Mouse (Mus musculus) brown adipose tissue, adult 24 weeks (tissue): ENCODE data around the gene Zic1. TPM values are rescaled to one million over a fixed set of nuclear protein-coding genes. Genes with fewer than 3 reads are reported as not detected.
A peak's percentile ranks its signal among the peaks of the same experiment; 100 is the strongest.

Source experiments
- H3K27ac ChIP-seq: fragments of 200-500 bp; replicated peaks from 2 replicates; pipeline ENCODE4 v1.5.1; 2012; ENCODE audit warnings: low read depth, mild to moderate bottlenecking, low read length
- H3K4me1 ChIP-seq: fragments of 200-500 bp; 2 replicates; pipeline ENCODE4 v1.6.1; 2012; ENCODE audit warnings: low read length, mixed read lengths; ENCODE audit not compliant: control insufficient read depth, insufficient read depth, insufficient read length
- H3K4me3 ChIP-seq: fragments of 200-500 bp; 2 replicates; pipeline ENCODE4 v1.5.1; 2012; ENCODE audit warnings: low read depth, mild to moderate bottlenecking, low read length, moderate library complexity; ENCODE audit not compliant: insufficient read depth
- polyA plus RNA-seq: library from polyadenylated mRNA; stranded (reverse); fragments of >200 nt; gene quantifications from 2 replicates; pipeline ENCODE4 v1.2.4, GENCODE M21; 2012; ENCODE audit not compliant: missing spikeins, insufficient read depth, insufficient read length

Zic1 gene
- polyA plus RNA-seq, 1 experiment = 4.1 TPM

DNA sequence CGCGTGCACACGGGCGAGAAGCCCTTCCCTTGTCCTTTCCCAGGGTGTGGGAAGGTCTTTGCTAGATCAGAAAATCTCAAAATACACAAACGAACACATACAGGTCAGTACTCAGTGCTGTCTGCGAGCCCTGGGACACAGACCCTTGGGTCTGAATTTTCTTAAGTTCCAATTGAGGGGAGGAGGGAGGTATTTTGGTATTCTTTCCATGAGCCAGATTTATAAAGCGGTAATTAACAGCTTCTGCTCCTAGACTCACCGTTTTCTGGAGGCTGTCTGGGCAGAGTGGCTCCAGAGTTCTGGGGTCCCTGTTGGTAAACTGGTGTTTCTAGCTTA lies 13.7 kb upstream of the Zic1 start:
- H3K27ac ChIP-seq = no peak overlapping the region
- peaks cover 3% of the 10 kb centered on the region; the same call in 1 of the 2 replicates for H3K4me1 ChIP-seq
- H3K4me3 ChIP-seq = 0 out of 2 replicates have a peak overlapping the region, but pooled peaks have one; percentile 58

DNA sequence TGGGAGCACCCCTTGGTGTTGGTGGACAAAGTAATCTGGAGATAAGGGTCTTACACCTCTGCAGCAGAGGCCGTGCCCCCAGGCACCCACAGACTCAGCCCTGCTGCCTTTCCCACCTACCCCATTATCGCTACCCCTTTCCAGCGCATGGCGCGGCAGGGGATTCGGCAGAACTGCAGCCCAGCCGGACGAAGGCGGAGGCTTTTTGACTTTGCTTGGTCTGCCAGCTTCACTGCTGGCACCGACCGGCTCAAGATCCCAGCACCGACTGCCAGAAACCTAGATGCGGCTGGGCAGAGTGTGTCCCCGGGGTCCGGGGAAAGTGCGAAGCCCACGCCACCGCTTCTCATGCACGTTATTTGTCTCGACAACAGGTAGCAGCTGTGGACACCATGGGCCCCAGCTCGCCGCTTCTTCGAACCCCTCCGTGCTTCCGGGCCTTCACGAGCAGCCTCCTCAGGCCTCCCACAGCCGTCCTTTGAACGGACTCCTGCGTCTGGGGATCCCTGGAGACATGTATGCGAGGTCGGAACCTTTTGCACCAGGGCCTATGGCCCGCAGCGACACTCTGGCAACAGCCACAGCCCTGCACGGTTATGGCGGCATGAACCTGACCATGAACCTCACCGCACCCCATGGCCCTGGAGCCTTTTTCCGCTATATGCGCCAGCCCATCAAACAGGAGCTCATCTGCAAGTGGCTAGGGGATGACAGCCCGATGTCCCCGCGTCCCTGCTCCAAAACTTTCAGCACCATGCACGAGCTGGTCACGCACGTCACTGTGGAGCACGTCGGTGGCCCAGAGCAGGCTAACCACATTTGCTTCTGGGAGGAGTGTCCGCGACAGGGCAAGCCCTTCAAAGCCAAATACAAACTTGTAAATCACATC lies 13.0 kb upstream of the Zic1 start:
- peaks cover 3% of the 10 kb centered on the region; the same call in 1 of the 2 replicates for H3K4me1 ChIP-seq
- no peak overlapping the region for H3K27ac ChIP-seq
- H3K4me3 ChIP-seq = peak overlapping the region; percentile 58

DNA sequence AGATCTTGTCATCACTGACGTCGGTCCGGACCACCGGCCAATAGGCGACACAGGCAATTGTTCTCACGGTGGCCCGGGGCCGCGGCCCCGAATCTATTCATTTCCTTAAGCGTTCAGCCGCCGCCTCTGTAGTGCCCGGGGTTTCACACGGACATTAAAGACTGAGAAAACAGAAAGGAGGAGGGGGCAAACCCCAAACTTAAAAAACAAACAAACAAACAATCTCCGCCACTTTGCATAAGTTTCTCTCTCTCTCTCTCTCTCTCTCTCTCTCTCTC lies 12.2 kb upstream of the Zic1 start:
- H3K4me1 ChIP-seq = peaks cover 3% of the 10 kb centered on the region; the same call in 1 of the 2 replicates
- H3K4me3 ChIP-seq = peak overlapping the region; percentile 58
- H3K27ac ChIP-seq = no peak overlapping the region

DNA sequence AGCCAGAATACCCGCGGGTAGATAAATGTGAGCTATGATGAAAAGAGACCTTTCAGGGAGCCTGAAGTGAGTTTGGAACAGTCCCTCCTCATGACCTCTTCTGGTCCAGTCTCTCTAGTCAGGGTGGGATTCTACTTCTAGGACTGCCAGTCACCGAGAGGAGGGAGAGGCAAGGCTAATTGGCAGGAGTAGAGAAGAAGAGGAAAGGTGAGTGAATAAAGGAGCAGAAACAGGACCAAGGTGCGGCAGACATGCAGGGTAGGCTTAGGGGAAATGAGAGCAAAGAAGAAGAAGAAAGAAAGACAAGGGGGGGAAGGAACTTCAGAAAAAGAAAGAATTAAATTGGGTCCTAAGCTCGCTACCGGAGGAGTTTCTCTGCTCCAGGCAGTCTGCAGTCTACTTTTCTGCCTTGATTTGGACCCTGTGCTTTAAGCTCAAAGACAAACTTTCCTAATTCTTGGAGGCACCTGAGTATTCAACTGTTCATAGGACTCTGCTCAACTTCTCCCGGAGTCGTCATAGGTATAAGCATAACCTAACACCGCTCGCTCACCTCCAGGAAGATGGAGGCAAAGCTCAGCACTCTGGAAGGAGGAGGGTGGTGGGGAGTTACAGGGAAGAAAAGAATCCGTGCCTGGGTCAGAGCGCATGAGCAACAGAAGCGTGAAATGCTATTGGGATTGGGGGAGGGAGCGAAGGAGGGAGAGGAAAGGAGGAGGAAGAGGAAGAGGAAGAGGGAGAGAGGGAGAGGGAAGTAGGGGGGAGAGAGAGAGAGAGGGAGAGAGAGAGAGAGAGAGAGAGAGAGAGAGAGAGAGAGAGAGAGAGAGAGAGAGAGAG lies 11.6 kb upstream of the Zic1 start:
- Histone ChIP-seq H3K4me3 (peak overlapping the region; percentile 58), H3K4me1 (peaks cover 3% of the 10 kb centered on the region; the same call in 1 of the 2 replicates), H3K27ac (peak overlapping the region; percentile 27; the same call in 1 of the 2 replicates)

DNA sequence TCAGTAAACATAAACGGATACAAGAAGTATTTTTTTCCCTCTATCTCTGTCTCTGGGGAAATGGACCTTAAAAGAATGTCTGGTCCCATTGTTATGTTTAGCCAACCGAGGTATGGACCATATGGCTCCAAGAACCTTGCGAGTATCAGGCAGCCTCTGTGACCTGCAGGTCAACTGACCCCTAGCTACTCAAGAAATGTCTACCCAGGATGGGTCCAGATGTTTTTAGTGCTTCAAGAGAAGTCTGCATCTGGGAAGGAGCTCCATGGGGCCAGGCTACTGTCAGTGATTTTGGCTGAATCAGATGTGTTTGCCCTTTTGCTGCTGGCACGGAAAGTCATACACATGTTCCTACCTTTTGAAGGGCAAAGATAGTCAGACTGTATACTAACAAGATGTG lies 9.1 kb upstream of the Zic1 start:
- H3K4me1 ChIP-seq = peaks cover 3% of the 10 kb centered on the region; the same call in 1 of the 2 replicates
- H3K27ac ChIP-seq = no peak overlapping the region
- H3K4me3 ChIP-seq = no peak overlapping the region

DNA sequence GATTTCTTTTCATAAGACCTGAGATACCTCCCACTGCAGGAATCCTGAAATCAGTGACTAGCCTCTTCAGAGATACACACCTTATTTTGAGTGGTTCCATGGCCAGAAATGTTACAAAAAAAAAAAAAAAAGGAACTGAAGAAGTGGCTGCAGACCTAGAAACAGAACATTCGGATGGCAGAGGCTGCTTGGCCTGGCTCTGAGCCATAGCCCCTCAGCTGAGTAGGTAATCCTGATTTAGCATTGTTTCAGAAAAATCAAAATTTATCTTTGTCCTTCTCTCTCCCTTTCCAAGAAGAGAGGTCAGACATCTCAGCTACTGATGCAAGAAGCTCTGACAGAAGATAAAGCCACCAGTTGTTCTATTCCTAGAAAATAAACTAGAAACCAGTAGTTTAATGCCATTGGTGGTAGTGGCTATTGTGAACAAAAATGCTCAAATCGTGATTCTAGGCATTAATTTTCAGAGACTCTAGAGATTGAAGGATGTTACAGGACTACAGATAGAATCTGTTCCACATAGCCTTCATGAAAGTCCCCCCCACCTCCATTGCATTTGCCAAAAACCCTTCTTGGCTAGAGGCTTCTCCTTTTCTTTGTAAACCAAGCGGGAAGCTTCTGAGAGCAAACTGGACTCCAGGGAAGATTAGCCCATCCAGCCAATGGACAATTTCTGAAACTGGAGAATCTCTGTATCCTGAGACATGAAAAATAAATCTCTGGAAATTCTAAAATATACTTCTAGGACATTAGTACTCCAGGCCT lies 8.4 kb upstream of the Zic1 start:
- no peak overlapping the region for H3K27ac ChIP-seq
- H3K4me1 ChIP-seq = peaks cover 2% of the 10 kb centered on the region; the same call in 1 of the 2 replicates
- no peak overlapping the region for H3K4me3 ChIP-seq

DNA sequence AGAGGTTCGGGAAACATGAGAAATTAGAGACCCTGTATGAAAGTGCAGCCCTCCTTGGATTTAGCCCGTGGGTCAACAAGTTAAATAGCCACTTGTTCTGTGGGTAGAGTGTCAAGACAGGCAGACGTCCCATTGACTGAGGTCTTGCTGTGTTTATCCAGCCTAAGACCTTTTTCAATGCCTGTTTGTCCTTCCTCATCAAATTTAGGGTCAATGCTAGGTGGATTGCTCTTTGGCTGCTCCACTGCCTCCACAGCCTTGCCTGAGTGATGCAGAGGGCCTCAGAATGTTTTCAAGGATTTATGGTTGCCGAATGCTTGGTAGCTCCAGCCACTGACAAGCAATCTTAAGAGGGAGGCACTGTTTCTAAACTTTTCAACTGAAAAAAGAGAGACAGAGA lies 6.0 kb upstream of the Zic1 start:
- H3K27ac ChIP-seq = no peak overlapping the region
- H3K4me1 ChIP-seq = no peaks in the 10 kb centered on the region
- no peak overlapping the region for H3K4me3 ChIP-seq

DNA sequence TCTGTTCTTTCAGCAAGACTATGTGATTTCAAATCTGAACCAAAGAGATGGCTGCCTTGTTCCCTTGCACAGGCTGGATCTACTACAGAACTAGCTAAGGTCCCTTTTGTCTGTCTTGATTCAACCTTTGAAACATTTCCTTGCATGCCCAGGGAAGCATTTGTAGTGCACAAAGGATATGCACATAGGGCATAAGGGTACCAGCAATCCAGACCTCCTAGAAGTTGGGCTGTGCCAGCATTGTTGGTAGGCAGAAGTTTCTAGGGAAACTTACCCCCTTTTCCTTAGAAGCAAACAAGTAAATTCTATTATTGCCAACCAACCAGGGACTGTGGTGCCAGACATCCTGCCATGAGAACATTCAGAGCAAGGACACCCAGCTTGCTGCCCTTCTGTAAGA lies 5.4 kb upstream of the Zic1 start:
- H3K4me1 ChIP-seq = no peaks in the 10 kb centered on the region
- H3K4me3 ChIP-seq = no peak overlapping the region
- no peak overlapping the region for H3K27ac ChIP-seq

DNA sequence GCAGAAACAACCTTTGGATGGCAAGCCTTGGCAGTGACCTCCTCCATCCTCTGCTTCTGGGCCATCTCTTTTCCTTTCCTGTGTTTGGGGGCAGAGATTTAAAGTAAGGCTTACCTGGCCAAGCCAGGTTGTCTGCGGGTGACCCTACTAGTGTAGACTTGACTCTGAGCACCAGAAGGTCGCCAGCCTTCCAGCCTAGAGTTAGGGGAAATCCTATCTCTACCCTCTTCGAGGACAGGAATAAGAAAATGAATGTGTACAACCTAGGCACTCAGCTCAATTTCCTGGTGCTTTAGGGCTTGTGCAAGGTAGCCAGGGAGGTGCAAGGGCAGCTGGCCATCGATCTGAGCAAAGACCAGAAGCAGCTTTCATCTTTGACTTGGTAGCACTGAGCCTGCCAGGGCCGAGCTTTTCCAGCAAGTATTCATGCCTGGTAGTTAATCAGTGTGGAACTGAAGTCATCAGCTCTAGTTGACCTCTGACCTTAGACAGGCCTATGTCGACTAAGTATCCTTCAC lies 4.6 kb upstream of the Zic1 start:
- Histone ChIP-seq H3K4me3 (no peak overlapping the region), H3K27ac (no peak overlapping the region), H3K4me1 (no peaks in the 10 kb centered on the region)

DNA sequence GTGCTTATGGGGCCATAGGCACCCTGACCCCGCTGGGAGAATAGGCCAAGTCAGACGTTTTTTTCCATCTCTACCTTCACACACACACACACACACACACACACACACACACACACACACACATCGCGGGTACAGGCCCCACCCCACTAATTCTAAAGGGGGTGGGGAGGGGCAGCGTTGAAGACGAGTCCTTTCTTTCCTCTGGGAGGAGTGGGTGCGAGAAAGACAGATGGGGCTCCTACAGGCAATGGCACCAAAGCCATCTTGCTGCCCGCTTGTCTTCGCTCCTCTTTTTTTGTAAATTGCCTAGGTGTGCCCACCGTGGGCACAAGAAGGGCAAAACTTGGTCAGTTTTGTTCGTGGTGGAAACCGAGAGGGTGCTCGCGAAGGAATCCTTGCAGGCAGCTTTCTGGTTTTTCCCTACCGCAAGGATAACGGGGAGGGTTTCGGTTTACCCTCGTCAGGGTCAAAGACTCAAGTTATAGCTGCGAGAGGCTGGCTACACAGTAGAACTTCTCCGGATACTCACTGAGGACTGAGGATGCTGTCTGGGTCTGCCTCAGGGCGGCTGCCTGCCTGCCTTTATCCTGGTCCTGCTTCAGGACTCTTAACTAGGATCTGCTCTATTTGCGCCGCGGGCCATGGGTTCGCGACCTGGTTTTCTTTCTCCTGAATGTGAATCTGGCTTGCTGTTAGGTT lies 3.8 kb upstream of the Zic1 start:
- H3K4me1 ChIP-seq = no peaks in the 10 kb centered on the region
- no peak overlapping the region for H3K27ac ChIP-seq
- no peak overlapping the region for H3K4me3 ChIP-seq

DNA sequence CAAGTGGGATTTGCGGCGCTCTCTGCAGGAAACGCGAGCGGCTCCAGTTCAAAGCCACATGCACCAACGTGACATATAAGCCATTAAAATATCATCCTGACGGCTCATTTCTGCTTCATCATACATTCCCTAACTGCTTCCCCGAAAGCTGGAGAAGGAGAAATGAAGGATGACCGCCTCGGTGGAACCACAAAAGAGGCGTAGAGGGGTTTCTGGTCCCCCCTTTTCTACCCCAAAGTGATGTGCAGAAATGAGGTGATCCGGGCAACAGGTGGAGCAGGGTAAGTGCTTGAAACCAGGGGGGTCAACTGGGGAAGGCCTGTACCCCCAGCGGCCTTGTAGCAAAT lies 3.3 kb upstream of the Zic1 start:
- no peak overlapping the region for H3K4me3 ChIP-seq
- no peak overlapping the region for H3K27ac ChIP-seq
- H3K4me1 ChIP-seq = no peaks in the 10 kb centered on the region

DNA sequence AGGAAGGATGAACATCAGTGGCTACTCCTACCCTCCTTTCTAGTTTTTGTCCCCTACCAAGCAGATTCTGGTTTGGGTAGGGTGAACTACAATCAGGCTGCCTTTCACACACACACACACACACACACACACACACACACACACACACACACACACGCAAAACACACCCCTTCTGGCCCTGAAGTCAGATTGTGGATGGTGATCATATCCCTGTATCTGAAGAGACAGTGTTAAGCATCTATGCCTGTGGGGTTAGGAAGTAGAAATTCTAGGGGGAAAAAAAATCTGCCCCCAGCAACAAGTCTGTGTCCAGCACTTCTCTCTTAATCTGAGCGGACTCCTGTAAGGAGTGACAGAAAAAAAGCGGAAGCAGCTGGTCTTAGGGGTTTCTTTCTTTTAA lies 2.5 kb upstream of the Zic1 start:
- H3K4me1 ChIP-seq = no peaks in the 10 kb centered on the region
- H3K4me3 ChIP-seq = no peak overlapping the region

DNA sequence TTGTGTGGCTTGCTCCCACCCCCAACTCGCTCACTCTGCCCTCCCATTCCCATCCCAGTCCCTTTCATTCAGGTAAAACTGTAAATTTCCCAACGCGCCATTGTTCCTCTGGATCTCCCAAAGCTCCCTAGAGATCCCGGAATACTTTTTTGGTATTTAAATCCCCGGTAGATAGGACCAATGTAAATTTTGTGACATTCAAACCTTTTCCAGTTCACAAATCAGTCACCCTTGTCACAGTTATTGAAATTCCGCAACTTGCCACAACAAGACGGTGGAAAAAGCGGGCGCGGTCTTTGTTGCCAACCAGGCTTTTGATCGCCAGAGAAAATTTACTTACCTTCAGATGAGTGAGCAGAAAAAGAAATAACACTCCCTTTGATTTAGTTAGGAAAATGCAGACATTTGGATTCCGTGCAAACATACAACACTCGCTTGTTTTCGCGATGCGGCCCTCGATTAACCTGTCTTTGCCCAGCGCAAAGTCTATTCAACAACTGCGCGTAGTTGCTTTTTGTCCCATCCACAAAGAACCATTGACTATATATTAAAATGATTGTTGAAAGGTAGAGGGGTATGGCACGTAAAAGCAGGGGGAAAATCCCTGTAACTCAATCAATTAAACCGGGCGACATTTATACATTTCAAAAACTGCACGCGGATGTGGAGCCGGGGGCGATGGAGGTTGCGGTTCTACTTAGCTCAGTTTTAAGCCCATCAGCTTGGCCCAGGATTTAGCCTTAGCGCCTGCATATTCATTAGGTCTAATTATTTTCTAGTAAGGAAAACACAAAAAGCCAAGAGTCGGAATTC lies 1.6 kb upstream of the Zic1 start:
- Histone ChIP-seq H3K4me1 (no peaks in the 10 kb centered on the region), H3K4me3 (peak overlapping the region; percentile 47), H3K27ac (no peak overlapping the region)

More for the DNA sequence above, 2.5 kb upstream of the Zic1 start:
- H3K27ac ChIP-seq = no peak overlapping the region
